Mouse (Mus musculus) spleen, adult 2 months (tissue): ENCODE data around the gene Rgs8.

Experiments
- CTCF ChIP-seq: fragments of 200-500 bp; IDR thresholded peaks from 2 replicates; pipeline ENCODE4 v1.5.1; 2011; ENCODE audit warnings: mild to moderate bottlenecking, inconsistent platforms; ENCODE audit not compliant: insufficient read depth, insufficient read length, insufficient replicate concordance; ENCODE audit errors: extremely low read depth
- POLR2A ChIP-seq: fragments of 200-500 bp; IDR thresholded peaks from 2 replicates; pipeline ENCODE4 v1.6.1; 2011; ENCODE audit warnings: low read depth, low read length, inconsistent platforms

DNA sequence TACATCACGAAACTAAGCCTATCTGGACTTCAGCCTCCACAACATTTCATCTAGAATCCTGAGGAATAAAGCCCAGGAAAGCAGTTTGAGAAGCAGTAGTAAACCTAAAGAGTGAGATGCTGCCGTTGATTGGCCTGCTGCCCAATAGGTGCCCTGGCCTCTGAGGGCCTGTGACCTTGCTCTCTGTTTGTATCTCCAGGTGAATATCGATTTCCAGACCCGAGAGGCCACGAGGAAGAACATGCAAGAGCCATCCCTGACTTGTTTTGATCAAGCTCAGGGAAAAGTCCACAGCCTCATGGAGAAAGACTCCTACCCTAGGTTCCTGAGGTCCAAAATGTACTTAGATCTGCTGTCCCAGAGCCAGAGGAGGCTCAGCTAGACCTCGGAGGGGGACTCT, 39.7 kb downstream of the Rgs8 start:
- no peak for TF ChIP-seq POLR2A
- no peak for TF ChIP-seq CTCF
